Mouse (Mus musculus): Measurements from ENCODE around the gene Vmn1r212. TPM values are rescaled to one million over a fixed set of nuclear protein-coding genes. Genes with fewer than 3 reads are reported as not detected.
"Not testable (repeated sequence)": the region's sequence is repeated elsewhere in the genome, so short reads cannot be mapped to it uniquely, and the experiment has no call there.

The Vmn1r212 gene
- total RNA-seq (2021) = not detected
- long read RNA-seq, experiment 1 = 0 reads
- long read RNA-seq, experiment 2 = 0 reads

DNA sequence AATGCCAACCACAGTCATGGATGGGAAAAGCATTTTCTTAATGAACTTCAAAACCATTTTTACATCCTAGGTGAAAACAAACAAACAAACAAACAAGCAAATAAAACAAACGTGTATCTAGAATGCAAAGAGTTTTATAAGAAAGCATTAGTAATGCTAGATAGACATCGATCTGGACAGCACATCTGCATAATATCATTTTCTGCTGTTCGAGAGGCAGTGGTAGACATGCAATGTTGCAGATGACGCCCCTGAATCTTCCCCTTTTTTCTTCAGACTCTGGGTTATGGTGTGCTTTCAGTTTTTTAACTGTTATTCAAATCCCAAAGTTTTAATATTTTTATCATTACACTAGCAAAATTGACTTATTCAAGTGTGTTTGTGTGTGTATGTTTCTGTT lies at the start of gene Vmn1r212:
Gene Vmn1r212 (minus strand): TSS at position 101 of the 400 bp plus-strand sequence.
- no peak for DNase-seq

DNA sequence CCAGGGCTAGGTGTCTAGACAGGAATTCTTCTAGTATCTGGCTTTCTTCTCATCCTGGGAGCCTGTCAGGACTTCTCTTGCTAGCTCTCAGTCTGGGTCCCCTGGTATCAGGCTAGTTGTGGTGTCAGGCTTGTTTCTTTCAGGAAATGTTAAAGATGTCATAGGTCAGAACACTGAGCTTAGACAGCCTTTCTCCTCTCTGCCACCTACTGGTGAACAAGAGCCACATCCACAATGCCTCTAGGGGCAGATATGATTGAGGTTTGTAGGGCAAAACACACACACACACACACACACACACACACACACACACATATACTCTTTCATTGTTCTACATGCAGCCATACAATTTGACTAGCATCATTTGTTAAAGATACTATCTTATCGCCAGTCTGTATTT lies 4.7 kb downstream of the Vmn1r212 start:
- DNase-seq = no peak

DNA sequence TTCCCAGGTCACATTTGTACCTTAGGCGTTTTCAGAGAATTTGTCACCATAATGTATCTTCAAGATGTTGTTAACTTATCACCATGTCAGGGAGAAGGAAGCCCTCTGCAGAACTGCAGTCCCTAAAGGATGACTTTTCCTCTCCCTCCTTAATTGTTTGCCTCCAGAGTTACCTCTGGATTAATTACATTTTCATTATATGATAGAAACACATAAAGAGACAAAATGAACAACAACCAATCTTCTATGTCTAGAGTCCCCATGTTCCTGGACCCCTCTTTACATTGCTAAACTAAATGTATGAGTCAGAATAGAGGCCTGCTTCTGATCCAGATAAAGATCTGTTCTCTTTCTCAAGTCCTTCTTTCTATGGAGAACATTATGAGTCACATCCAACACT lies 26.5 kb downstream of the Vmn1r212 start, which contains the start of gene Vmn1r211:
Gene Vmn1r211 (minus strand): TSS at position 101 of the 400 bp plus-strand sequence.
- no peak for DNase-seq

DNA sequence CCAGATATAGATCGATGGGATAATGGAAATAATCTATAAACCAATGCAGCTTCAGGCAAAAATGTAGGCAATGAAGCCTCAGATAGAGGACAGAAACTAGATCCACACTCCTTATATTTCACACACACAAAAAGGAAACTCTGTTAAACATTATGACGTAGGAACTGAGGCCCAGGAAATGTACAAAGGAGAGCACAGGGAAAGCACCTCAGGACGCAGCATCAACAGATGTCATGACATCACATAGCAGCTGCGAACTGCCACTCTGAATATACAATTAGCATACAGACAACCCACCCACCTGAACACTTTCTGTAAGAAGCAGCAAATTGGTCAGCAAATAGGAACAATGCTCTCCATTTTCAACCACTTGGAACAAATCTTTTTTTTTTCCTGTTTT lies 29.2 kb downstream of the Vmn1r212 start:
- no peak for DNase-seq

DNA sequence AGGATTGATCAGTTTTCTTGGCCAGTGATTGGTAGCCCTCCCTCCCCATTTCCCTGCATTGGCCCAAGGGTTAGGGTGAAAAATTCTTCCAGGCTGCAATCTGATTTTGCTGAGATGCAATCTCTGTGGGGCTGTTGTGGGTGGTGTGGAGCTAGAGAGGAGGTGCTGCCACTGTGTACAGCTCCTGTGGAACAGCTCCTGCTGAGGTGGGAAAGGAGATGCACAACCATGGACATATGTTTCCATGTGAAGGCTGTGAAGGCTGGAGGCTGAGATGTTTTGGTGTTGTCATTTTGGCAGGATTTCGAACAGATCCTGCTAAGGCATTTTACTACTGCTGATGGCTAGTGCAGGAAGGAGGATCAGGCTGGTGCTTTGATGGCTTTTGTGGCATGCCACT lies 37.2 kb downstream of the Vmn1r212 start:
- no peak for DNase-seq

DNA sequence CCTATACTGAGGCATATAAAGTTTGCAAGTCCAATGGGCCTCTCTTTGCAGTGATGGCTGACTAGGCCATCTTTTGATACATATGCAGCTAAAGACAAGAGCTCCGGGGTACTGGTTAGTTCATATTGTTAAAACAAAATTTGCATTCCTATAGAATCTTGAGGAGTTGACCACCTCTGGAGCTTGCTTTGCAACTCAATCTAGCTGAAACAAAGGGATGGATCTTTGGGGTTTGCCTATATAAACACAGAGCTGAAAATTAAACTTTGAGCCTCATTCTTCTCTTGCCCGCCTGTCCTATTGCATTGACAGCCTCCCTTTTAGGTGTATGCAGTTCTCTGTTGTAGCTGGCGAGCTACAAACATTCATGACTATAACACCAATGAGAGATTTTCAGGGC lies 39.7 kb downstream of the Vmn1r212 start:
- DNase-seq = not testable (repeated sequence)

Other genes with a start within 250 kb of the Vmn1r212 start
- gene Vmn1r207-ps, start 154.6 kb downstream of the Vmn1r212 start, total RNA-seq (2021) = not detected
- not detected for gene Vmn1r208, start 106.8 kb downstream of the Vmn1r212 start, total RNA-seq (2021)
- not detected for gene Vmn1r209, start 74.5 kb downstream of the Vmn1r212 start, total RNA-seq (2021)
- not detected for gene Vmn1r210, start 52.9 kb downstream of the Vmn1r212 start, total RNA-seq (2021)
- gene Vmn1r211, start 26.6 kb downstream of the Vmn1r212 start, total RNA-seq (2021) = not detected
- gene Vmn1r213, start 123.5 kb upstream of the Vmn1r212 start, total RNA-seq (2021) = not detected
- not detected for gene Vmn1r214, start 146.2 kb upstream of the Vmn1r212 start, total RNA-seq (2021)
- gene Vmn1r215, start 183.8 kb upstream of the Vmn1r212 start, total RNA-seq (2021) = not detected
- gene Vmn1r217, start 234.0 kb upstream of the Vmn1r212 start, total RNA-seq (2021) = not detected
- gene Vmn1r218, start 248.9 kb upstream of the Vmn1r212 start, total RNA-seq (2021) = not detected